Mouse (Mus musculus) bone marrow, adult 2 months (tissue): ENCODE data around the gene Styxl1.

Source experiments
- CTCF ChIP-seq: fragments of 200-500 bp; IDR thresholded peaks from 2 replicates; pipeline ENCODE4 v1.5.1; 2011; ENCODE audit warnings: low read length, control low read depth; ENCODE audit not compliant: control insufficient read depth, insufficient read depth
- POLR2A ChIP-seq: fragments of 200-500 bp; IDR thresholded peaks from 2 replicates; pipeline ENCODE4 v1.6.1; 2011; ENCODE audit warnings: low read depth, mild to moderate bottlenecking, control low read depth, low read length, borderline replicate concordance; ENCODE audit not compliant: control insufficient read depth

DNA sequence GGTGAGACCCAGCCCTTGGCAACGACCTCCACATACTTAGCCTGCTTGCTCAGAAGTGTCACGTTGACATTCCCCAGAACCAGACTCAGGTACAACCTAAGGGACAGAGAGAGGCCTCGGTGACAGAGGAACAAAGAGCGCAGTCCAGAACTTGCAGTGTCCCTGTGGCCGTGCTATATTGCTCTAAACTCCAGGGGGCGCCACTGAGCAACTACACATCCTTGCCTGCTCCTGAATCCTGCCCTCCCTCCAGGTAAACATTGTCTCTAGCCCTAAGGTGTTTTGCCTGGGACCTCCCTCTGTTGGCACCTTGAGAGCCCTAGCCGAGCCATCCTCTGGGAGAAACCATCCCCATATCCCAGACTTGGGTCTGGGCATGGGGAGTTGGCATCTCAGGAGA is 41.0 kb downstream of the Styxl1 start:
- TF ChIP-seq CTCF, result peak; percentile 59; the same call in 1 of the 2 replicates
- no peak for TF ChIP-seq POLR2A
